Mouse (Mus musculus) MEL-GATA-1-ER (cell line): ENCODE results near the gene Alms1.
"Not testable (repeated sequence)": the region's sequence is repeated elsewhere in the genome, so short reads cannot be mapped to it uniquely, and the experiment has no call there.

ENCODE experiments used
- DNase-seq: peaks from one replicate; pipeline ENCODE4 v3.0.0-alpha.2; 2012; ENCODE audit warnings: low read depth; ENCODE audit errors: extremely low read depth

Alms1 gene

GRCm38 (mm10) chr6:85587396-85588143 is at the start of gene Alms1:
Gene Alms1 (plus strand): TSS chr6:85587531.
- DNase-seq, result peak; percentile 83

DNA sequence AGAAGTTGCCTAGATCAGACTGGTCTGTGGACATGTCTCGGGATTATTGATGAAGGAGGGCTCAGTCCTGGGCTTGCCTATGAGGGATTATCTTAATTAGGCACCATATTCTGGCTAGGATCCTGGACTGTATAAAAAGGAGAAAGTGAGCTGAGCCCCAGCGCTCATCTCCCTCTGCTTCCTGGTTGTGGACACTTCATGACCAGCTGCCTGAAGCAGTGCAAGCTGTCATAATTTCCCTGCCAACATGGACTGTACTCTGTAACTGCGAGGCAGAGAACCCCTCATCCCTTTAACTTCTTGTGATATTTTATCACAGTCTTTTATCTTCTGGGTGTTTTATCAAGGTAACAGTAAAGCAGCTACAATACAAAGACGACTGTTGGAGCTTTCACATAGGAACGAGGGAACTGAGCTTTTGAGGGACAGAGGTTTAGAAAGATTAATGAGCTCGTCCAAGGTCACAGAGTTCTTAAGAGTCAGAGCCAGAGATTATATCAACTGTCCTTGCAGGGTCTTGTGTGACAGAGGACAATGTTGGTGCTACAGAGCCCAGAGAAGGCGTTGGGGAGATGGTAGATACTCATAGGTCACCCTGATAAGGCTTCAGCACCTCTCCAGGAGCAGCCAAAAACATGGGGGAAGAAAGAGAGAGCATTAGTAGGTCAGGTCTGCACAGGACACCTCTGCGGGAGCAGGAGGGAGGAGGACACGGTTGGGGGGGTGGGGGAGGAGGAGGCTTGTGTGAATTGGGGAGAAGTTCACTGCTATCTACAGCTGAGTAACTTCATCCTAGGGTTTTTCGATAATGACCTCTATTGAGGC is 43.8 kb upstream of the Alms1 start:
- no peak for DNase-seq

- DNase-seq, result no peak
These were observed 43.0 kb upstream of the Alms1 start for GRCm38 (mm10) chr6:85544251-85544881.

DNA sequence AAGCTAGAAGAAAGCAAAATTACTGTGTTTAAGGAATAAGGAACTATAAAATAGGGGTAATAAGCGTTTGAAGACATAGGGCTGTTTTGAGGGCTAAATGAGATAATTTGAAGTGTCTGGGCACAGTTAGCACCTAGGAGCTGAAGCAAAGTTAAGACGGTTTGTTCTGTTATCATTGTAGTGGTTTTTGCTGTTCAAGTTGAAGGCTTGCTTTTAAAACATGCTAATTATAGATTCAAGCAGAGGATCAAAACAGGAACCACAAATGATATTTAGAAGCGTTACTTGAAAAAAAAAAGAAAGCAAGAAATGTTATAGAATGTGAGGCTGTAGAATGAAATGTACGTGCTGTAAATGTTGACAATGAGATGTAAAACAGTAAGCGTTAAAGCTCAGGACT is 39.7 kb upstream of the Alms1 start:
- peak; percentile 43 for DNase-seq

DNA sequence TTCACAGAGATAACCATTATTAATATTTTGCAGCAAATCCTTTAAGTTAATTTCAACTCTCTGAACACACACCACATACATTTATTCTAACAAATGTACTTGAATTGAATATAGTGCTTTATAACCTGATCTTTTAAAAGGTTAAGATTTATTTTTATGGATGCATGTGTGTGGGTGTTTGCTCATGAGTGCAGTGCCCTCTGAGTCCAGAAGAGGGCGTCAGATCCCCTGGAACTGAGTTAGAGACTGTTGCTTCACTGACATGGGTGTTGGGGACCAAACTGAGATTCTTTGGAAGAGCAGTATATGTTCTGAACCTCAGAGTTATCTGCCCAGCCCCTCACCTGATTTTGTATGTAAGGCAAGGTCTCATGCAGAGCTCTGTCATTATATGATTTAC is 25.0 kb upstream of the Alms1 start:
- no peak for DNase-seq

GRCm38 (mm10) chr6:85572816-85573215 is 14.5 kb upstream of the Alms1 start:
- no peak for DNase-seq

GRCm38 (mm10) chr6:85581688-85582087 is 5.6 kb upstream of the Alms1 start:
- DNase-seq, result no peak

DNA sequence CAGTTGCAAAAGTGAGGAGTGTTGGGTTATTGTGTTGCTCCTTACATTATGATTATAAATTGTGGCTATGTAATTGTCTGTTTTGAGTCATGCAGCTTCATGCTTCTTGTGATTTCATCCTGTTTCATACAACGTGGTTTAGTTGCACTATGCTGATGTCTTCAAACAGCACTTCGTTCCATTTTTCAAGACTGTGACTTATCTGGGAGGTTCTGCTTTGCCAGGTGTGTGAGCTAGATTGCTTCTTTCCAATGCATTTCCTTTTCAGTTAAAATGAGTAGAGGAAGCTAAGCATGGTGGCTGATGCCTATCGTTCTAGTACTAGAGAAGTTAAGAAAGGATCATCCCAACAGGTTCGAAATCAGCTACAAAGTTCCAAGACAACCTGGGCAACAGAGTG is 2.7 kb upstream of the Alms1 start:
- no peak for DNase-seq

DNA sequence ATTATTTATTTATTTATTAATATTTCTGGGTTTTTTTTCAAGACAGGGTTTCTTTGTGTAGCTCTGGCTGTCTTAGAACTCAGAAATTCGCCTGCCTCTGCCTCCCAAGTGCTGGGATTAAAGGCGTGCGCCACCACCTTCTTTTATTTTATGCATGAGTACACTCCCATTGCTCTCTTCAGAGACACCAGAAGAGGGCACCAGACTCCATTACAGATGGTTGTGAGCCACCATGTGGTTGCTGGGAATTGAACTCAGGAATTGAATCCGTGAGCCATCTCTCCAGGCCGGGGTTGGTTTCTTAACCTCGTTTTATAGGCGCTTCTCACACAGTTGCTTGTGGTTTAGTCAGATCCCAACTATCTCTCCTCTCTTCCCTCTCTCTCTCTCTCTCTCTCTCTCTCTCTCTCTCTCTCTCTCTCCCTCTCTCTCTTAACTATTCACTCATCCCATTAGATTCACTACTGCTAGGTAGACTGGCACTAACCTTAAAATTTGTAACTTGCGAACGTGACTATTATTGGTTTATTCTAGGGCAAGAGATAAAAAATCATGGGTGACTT is 445 bp upstream of the Alms1 start:
- no peak for DNase-seq

DNA sequence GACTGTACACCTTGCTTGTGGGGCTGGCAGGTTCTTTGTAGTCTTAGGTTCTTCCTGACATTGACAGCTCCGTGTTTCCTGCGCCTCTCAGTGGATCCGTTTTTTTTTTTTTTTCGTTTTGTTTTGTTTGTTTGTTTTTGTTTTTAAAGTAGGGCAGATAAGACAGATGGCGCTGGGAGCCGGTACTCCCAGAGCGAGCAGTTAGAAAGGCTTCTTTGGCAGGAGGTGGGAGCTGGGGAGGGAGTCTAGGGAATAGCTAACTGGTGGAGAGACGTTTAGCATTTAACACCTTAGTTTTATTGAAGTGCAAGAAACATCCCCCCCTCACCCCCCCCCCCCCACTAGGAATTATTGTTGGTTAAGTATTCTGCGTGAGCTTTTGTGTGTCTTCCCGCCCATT is 833 bp downstream of the Alms1 start:
- DNase-seq, result no peak

DNA sequence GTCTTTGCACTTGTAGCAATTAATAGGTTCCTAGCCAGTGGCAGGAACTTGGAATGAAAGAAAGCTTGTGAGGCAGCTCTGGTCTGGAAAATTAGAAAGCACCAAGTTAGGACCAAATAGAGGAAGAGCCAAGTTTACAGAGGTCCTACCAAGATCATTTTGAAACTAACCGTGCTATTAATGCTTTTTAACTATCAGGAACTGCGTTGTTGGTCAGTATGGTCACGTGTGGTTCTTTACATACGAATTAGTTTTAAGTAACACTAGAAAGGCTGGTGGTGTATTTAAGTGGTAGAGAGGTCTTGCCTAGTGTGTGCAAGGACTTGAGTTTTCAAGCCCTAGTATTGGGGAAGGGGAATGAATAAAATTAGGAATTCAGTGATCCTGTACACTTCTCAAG is 1.2 kb downstream of the Alms1 start:
- DNase-seq, result no peak

DNA sequence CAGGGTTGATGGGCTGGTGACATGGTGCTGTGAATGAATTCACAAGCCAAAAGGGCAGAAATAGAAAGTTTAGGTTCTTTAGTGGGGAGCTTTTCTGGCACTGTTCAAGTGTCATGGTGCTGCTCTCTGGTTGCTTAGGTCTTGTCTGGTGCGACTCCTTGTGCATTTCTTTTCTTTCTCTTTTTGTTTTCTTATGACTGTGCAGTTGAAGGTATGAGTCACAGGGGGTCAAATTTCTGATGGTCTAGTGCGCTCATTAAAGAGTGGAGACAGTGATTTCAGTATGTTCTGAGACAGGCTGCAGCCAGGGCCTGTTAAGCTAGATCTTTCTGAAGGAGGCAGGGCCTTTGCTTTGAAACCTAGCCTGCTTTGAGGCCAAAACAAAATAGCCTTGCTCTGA is 2.8 kb downstream of the Alms1 start:
- no peak for DNase-seq

DNA sequence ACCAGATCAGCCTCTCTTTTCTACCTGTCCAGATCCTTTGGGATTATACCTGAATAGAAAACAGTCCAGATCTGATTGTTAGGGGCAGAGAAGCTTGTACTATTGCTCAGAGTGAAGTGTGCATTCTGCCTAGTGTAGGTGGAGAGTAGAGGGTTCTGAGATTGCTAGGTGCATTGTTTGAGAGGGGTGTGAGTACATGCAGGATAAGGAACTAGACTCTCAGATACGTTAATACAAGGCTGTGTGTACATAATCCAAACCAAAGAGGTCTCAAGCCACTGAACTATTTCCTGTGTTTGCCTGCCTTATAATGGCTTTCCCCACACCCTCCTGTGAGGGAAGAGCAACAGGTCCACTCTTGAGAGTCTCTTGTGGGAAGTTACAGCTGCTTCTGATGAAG is 12.0 kb downstream of the Alms1 start:
- DNase-seq, result no peak

GRCm38 (mm10) chr6:85610511-85610910 is 23.2 kb downstream of the Alms1 start:
- no peak for DNase-seq

- no peak for DNase-seq
These were observed 33.5 kb downstream of the Alms1 start for GRCm38 (mm10) chr6:85620826-85621225.

- DNase-seq, result no peak
These were observed 34.3 kb downstream of the Alms1 start for GRCm38 (mm10) chr6:85621600-85621999.

GRCm38 (mm10) chr6:85624511-85624910 is 37.2 kb downstream of the Alms1 start:
- DNase-seq, result no peak

DNA sequence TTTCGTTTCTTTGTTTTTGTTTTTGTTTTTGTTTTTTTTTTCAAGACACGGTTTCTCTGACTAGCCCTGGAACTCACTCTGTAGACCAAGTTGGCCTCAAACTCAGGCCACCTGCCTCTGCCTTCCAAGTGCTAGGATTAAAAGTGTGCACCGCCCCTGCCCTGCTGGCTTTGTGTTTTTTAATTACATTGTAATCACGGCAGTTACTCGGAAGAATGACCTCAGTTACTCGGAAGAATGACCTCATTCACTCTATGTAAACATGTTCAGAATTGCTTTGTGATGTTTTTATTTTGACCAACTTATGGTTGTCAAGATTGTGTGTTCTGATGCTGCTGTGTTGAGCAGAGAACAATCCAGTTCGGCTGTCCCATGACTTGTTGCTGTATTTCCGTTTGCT is 45.8 kb downstream of the Alms1 start:
- DNase-seq, result no peak

DNA sequence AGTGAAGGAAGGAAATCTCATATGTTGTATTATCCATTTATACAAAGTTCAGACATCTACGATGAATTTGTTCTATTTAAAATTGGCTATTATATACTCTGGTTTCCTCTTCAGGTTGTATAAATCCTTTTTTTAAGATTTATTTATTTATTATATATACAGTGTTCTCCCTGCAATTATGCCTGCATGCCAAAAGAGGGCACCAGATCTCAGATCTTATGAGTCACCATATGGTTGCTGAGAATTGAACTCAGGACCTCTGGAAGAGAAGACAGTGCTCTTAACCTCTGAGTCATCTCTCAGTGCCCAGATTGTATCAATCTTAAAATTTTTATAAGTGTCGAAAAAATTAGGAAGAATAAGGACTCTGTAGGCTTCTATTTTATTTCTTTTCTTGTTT is 65.9 kb downstream of the Alms1 start:
- DNase-seq, result peak; percentile 2

GRCm38 (mm10) chr6:85701943-85702342 is 114.6 kb downstream of the Alms1 start:
- DNase-seq, result not testable (repeated sequence)

DNA sequence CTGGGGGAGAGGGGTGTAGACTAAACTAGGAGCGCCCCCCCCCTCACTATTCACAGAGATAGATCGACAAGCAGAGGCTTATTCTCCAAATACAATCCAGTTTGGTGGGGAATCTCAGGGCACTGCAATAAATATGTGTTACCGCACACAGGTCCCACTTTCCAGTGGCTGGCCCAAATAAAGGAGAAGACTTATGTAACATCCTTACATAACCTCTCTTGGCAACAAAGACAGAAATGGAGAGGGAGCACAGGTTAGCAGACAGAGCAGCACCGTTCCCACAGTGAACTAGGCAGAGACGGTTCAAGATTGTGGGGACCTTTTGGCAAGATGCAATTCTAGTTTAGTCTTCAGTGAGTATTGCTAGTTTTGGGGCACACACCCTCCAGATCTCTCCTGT is 121.9 kb downstream of the Alms1 start:
- DNase-seq, result not testable (repeated sequence)

GRCm38 (mm10) chr6:85709607-85710006 is 122.3 kb downstream of the Alms1 start:
- DNase-seq, result not testable (repeated sequence)
